Mouse (Mus musculus) forebrain, postnatal 0 days (tissue): ENCODE measurements around the gene Ercc5. TPM values are rescaled to one million over a fixed set of nuclear protein-coding genes. Genes with fewer than 3 reads are reported as not detected.

Experiments used
- ATAC-seq: fragments of 200-750 bp; cut with Nextera tagmentation; 2 replicates; pipeline ENCODE4 v1.8.0; 2017; ENCODE audit warnings: mild to moderate bottlenecking, moderate library complexity
- DNase-seq: peaks from one replicate; pipeline ENCODE4 v3.0.0-alpha.2; 2015
- H3K27ac ChIP-seq: fragments of 300-500 bp; sonication (generic); 2 replicates; pipeline ENCODE4 v1.5.1; 2014; ENCODE audit warnings: low read depth, mild to moderate bottlenecking, antibody characterized with exemption, low read length, moderate library complexity, mixed read lengths
- H3K27me3 ChIP-seq: fragments of 300-500 bp; sonication (generic); 2 replicates; pipeline ENCODE4 v1.6.1; 2014; ENCODE audit warnings: mild to moderate bottlenecking, low read length, mixed read lengths; ENCODE audit not compliant: insufficient read depth
- H3K36me3 ChIP-seq: fragments of 300-500 bp; sonication (generic); 2 replicates; pipeline ENCODE4 v1.6.1; 2014; ENCODE audit warnings: mild to moderate bottlenecking, moderate library complexity; ENCODE audit not compliant: insufficient read depth
- H3K4me1 ChIP-seq: fragments of 300-500 bp; sonication (generic); 2 replicates; pipeline ENCODE4 v1.6.1; 2014; ENCODE audit warnings: antibody characterized with exemption; ENCODE audit not compliant: insufficient read depth
- H3K4me2 ChIP-seq: fragments of 300-500 bp; sonication (generic); 2 replicates; pipeline ENCODE4 v1.6.1; 2014; ENCODE audit warnings: low read depth, mild to moderate bottlenecking, moderate library complexity
- H3K4me3 ChIP-seq: fragments of 300-500 bp; sonication (generic); 2 replicates; pipeline ENCODE4 v1.5.1; 2014; ENCODE audit warnings: low read depth, low read length, mixed read lengths
- H3K9ac ChIP-seq: fragments of 300-500 bp; sonication (generic); 2 replicates; pipeline ENCODE4 v1.6.1; 2014; ENCODE audit warnings: mild to moderate bottlenecking
- H3K9me3 ChIP-seq: fragments of 300-500 bp; sonication (generic); 2 replicates; pipeline ENCODE4 v1.6.1; 2016; ENCODE audit warnings: low read length
- CTCF ChIP-seq: sonication (generic); IDR thresholded peaks from 2 replicates; pipeline ENCODE4 v1.5.1; 2016; ENCODE audit warnings: antibody characterized with exemption, control low read depth, low read depth
- WGBS: fragments of 180-500 bp; shearing (Covaris S2); extraction: QIAGEN DNeasy Blood & Tissue Kit; methylation state at CpG from one replicate; pipeline ENCODE4 v1.1.7; 2014; 5-methylcytosine and 5-hydroxymethylcytosine counted together
- polyA plus RNA-seq: library from polyadenylated mRNA; unstranded; fragments of >200 nt; fragmentation: Nextera tagmentation; extraction: Ambion mirVana; gene quantifications from 2 replicates; pipeline ENCODE4 v1.2.1, GENCODE M21; 2015
- total RNA-seq: library from RNA; depleted of rRNA; stranded (reverse); fragments of >200 nt; gene quantifications from 2 replicates; pipeline ENCODE4 v1.2.3, GENCODE M21; 2014

Gene Ercc5
- total and polyA plus RNA-seq, 2 experiments from 2014 or later: 20.2 to 28.0 TPM

- no peaks in the 10 kb centered on the region for H3K27me3 ChIP-seq
- DNase-seq: no peak
- no peak overlapping the region for H3K9ac ChIP-seq
- no peaks in the 10 kb centered on the region for H3K9me3 ChIP-seq
- H3K4me1 ChIP-seq: no peaks in the 10 kb centered on the region
- no peak overlapping the region for H3K4me3 ChIP-seq
- TF ChIP-seq CTCF: peak; percentile 44
- H3K4me2 ChIP-seq: no peak overlapping the region
- WGBS: 87% methylated on average over 8 of the region's 8 CpGs
- peaks cover 73% of the 10 kb centered on the region for H3K36me3 ChIP-seq
- no peak overlapping the region for H3K27ac ChIP-seq
- no peak for ATAC-seq
Observed at GRCm38 (mm10) chr1:44173903-44174302, 26.4 kb downstream of the Ercc5 start.

GRCm38 (mm10) chr1:44178086-44178485, 30.5 kb downstream of the Ercc5 start:
- Histone ChIP-seq H3K36me3 (peaks cover 73% of the 10 kb centered on the region), H3K27ac (no peak overlapping the region), H3K4me2 (no peak overlapping the region), H3K27me3 (no peaks in the 10 kb centered on the region), H3K9me3 (no peaks in the 10 kb centered on the region), H3K4me1 (no peaks in the 10 kb centered on the region), H3K4me3 (no peak overlapping the region), H3K9ac (no peak overlapping the region)
- 96% methylated on average over 5 of the region's 5 CpGs for WGBS
- ATAC-seq: no peak
- DNase-seq: no peak
- no peak for TF ChIP-seq CTCF

- no peaks in the 10 kb centered on the region for H3K4me1 ChIP-seq
- H3K9me3 ChIP-seq: no peaks in the 10 kb centered on the region
- no peak overlapping the region for H3K27ac ChIP-seq
- no peak overlapping the region for H3K4me2 ChIP-seq
- no peak for TF ChIP-seq CTCF
- DNase-seq (no peak), ATAC-seq (no peak)
- H3K4me3 ChIP-seq: no peak overlapping the region
- no peaks in the 10 kb centered on the region for H3K27me3 ChIP-seq
- H3K9ac ChIP-seq: no peak overlapping the region
- H3K36me3 ChIP-seq: peaks cover 14% of the 10 kb centered on the region
Observed at GRCm38 (mm10) chr1:44186396-44186795, 38.9 kb downstream of the Ercc5 start.

GRCm38 (mm10) chr1:44198273-44199171, 51.0 kb downstream of the Ercc5 start:
- Histone ChIP-seq H3K4me2 (peak overlapping the region; percentile 90), H3K4me3 (peak overlapping the region; percentile 47), H3K27me3 (no peaks in the 10 kb centered on the region), H3K36me3 (no peaks in the 10 kb centered on the region), H3K9ac (peak overlapping the region; percentile 41), H3K9me3 (no peaks in the 10 kb centered on the region), H3K4me1 (no peaks in the 10 kb centered on the region; the same call in 1 of the 2 replicates), H3K27ac (no peak overlapping the region)
- no peak for DNase-seq
- WGBS: 17% methylated on average over 46 of the region's 47 CpGs
- TF ChIP-seq CTCF: no peak
- ATAC-seq: peak; percentile 71

- H3K27me3 ChIP-seq: no peaks in the 10 kb centered on the region
- no peak overlapping the region for H3K4me2 ChIP-seq
- no peak overlapping the region for H3K9ac ChIP-seq
- no peaks in the 10 kb centered on the region; the same call in 1 of the 2 replicates for H3K4me1 ChIP-seq
- H3K4me3 ChIP-seq: no peak overlapping the region
- no peak for ATAC-seq
- no peaks in the 10 kb centered on the region for H3K36me3 ChIP-seq
- WGBS: 90% methylated on average over 15 of the region's 15 CpGs
- no peaks in the 10 kb centered on the region for H3K9me3 ChIP-seq
- TF ChIP-seq CTCF: no peak
- H3K27ac ChIP-seq: no peak overlapping the region
- DNase-seq: no peak
Observed at GRCm38 (mm10) chr1:44202876-44203275, 55.3 kb downstream of the Ercc5 start.

GRCm38 (mm10) chr1:44214443-44214842, 66.9 kb downstream of the Ercc5 start:
- H3K36me3 ChIP-seq: no peaks in the 10 kb centered on the region
- peak; percentile 66; the same call in 1 of the 2 replicates for ATAC-seq
- H3K4me2 ChIP-seq: no peak overlapping the region
- H3K27me3 ChIP-seq: no peaks in the 10 kb centered on the region
- DNase-seq: no peak
- H3K4me1 ChIP-seq: no peaks in the 10 kb centered on the region
- no peaks in the 10 kb centered on the region for H3K9me3 ChIP-seq
- H3K27ac ChIP-seq: no peak overlapping the region
- 46% methylated on average over 2 of the region's 2 CpGs for WGBS
- no peak overlapping the region for H3K9ac ChIP-seq
- H3K4me3 ChIP-seq: no peak overlapping the region
- TF ChIP-seq CTCF: no peak

- Histone ChIP-seq H3K4me1 (no peaks in the 10 kb centered on the region), H3K9ac (no peak overlapping the region)
Observed at GRCm38 (mm10) chr1:44216352-44217116, 69.0 kb downstream of the Ercc5 start.

More at GRCm38 (mm10) chr1:44216352-44217116, 69.0 kb downstream of the Ercc5 start:
- no peak for DNase-seq
- H3K27me3 ChIP-seq: no peaks in the 10 kb centered on the region
- no peak overlapping the region for H3K27ac ChIP-seq
- ATAC-seq: no peak
- WGBS: 56% methylated on average over 2 of the region's 2 CpGs
- no peak overlapping the region for H3K4me3 ChIP-seq
- no peaks in the 10 kb centered on the region for H3K36me3 ChIP-seq
- H3K9me3 ChIP-seq: no peaks in the 10 kb centered on the region
- no peak overlapping the region for H3K4me2 ChIP-seq
- no peak for TF ChIP-seq CTCF
